Mouse (Mus musculus): ENCODE data around the gene Vmn2r87.
"Not testable (repeated sequence)": the region's sequence is repeated elsewhere in the genome, so short reads cannot be mapped to it uniquely, and the experiment has no call there.

Vmn2r87 gene

GRCm38 (mm10) chr10:130497296-130497695 is at the start of gene Vmn2r87:
Vmn2r87 (minus strand) TSS chr10:130497396.
- in situ Hi-C loops (cut with MseI, MboI) = no loop called here

DNA sequence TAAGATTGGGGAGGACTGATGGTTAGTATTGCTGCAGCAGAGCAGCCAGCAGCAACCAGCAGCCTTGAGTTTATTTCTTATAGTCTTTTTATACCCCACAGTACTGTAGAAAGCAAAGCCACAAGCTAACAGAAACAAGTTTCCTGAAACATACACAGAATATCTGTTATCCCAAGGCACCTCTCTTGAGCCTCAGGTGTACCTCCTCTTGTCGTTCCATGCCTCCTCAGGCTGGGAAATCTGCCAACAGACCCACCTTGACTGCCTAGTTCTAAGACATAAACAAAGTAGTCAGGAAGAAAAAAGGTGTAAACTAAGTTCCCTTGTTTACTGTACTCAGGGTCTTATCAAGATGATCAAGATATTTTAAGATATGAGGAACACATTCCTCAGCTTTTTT is 47.1 kb upstream of the Vmn2r87 start:
- in situ Hi-C loops (cut with MseI, MboI) = not testable (repeated sequence)

GRCm38 (mm10) chr10:130541931-130542691 is 44.9 kb upstream of the Vmn2r87 start:
- in situ Hi-C loops (cut with MseI, MboI) = not testable (repeated sequence)

DNA sequence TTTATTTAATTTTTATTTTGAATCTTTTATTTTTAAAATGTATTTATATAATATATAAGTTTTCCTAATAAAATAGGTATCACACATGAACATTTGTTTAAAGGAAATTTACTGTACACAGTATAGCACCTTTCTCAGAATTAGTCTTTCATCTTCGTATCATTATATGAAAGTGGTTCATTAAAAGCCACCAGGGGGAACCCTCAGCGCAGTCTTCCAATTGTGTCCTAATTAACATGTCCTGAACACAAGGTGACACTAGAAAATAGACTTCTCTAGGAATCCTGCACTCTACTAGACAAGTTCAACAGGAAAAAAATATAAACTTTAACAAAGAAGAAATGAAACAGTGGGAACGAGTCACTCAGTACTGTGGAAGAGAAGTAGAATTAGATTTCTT is 38.9 kb upstream of the Vmn2r87 start:
- in situ Hi-C loops (cut with MseI, MboI) = no loop called here

- in situ Hi-C loops (cut with MseI, MboI) = no loop called here
Observed at GRCm38 (mm10) chr10:130527926-130528325, 30.7 kb upstream of the Vmn2r87 start.

DNA sequence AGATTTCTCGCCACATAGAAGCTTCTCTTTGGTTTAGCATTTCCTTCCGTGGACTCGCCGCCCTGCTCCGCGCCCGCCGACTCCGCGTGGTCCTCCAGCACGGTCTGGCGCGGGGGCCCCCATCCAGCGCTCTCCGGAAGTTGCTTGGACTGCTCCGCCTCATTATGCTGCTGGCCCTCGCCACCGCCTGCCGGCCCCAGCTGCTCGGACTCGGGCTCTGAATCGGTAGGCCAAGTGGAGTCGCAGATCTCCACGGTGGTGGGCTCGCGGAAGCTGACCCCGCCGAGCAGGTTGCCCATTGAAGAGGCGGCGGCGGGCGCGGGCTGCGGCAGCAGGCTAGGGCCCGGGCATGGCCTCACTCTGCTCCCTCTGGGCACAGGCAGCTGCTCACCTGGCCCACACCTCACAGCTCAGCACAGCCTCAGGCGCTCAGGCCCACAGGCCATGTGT is 26.9 kb downstream of the Vmn2r87 start:
- in situ Hi-C loops (cut with MseI, MboI) = no loop called here

DNA sequence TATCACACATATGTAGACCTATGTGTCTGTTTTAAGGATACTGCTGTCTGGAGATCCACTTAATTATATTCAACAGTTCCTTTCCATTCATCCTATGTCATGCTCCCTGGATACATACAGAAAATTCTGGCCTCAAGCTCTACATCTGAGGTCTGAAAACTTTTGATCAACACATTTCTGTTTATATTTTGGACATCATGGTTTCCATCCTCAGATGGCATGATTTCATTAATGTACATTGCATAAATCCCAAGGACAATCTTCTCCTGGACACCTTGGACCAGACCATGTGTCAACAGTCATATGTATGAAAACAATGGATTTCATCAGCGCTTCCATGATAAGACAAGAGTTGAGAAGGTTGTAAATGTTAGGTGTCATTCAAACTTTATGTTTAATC is 41.2 kb downstream of the Vmn2r87 start, which contains the start of gene Vmn2r86:
TSS of gene Vmn2r86 (minus strand) at position 101 of the 400 bp plus-strand sequence.
- in situ Hi-C loops (cut with MseI, MboI) = not testable (repeated sequence)

DNA sequence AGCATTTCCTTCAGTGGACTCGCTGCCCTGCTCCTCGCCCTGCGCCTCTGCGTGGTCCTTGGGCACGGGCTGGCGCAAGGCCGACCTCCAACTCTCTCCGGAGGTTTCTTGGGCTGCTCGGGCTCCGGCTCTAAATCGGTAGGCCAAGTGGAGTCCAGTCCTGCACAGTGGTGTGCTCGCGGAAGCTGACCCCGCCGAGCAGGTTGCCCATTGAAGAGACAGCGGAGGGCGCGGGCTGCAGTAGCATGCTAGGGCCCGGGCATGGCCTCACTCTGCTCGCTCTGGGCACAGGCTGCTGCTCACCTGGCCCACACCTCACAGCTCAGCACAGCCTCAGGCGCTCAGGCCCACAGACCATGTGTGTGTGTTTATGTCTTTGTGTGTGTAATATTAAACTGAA is 52.4 kb downstream of the Vmn2r87 start:
- in situ Hi-C loops (cut with MseI, MboI) = no loop called here

DNA sequence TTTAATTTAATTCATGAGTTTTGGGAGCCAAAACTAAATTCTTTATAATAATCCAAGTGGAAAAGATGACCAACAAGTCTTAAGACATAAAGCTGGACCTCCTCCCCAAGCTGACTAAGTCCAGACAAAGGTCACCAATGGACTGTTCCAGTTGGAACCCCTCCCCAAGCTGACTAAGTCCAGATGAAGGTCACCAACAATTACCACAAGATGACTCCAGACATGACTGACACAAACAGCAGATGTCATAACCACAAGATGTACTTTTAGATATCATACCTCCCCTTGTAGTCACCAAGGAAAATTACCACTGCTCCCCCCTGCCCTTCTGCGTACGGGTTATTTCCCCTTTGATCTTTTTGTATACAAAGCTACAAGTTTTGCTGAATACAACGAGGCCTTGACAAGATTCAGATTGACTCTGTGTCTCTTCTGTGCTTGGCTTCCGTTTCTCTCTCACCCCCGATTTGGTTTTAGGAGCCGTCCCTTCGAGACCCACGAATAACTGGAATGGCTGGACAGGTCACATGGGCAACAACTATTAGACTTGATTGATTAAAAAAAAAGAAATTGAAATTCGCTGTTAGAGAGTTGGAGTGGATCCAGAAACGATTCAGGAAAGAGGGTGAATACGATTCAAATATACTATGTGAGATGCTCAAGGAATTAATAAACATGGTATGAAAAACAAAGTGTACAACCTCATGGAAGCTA is 62.9 kb downstream of the Vmn2r87 start:
- in situ Hi-C loops (cut with MseI, MboI) = not testable (repeated sequence)

GRCm38 (mm10) chr10:130429603-130430002 is 67.6 kb downstream of the Vmn2r87 start, which contains the start of gene Vmn2r85:
Vmn2r85 (minus strand) TSS chr10:130429703.
- in situ Hi-C loops (cut with MseI, MboI) = not testable (repeated sequence)

DNA sequence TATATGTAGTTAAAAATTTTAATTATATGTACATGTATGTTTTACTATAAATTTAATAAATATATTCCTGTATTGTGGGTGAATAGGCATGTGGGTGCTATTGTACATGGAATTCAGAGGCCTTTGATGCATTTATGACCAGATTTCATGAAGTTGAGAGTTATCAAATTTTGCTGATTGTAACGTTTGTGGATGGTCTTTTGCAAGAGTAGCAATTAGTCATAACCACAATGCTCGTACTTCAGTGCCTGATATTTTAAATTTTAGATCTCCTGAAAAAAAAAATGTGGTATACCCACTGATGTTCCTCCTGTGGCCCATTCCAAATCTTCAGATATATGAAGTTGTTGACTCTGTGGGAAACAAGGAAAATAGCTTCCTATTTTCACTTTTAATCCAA is 74.8 kb downstream of the Vmn2r87 start:
- in situ Hi-C loops (cut with MseI, MboI) = not testable (repeated sequence)

All from mouse trophoblast stem cell (cell line).